Mouse (Mus musculus) ES-Bruce4 (cell line): ENCODE results near the gene Cacng6.

ENCODE experiments used
- CTCF ChIP-seq: IDR thresholded peaks from one replicate; pipeline ENCODE4 v1.8.1; 2011; ENCODE audit warnings: low read depth, low read length
- EP300 ChIP-seq: IDR thresholded peaks from 2 replicates; pipeline ENCODE4 v1.6.1; 2011; ENCODE audit warnings: low read depth, low read length; ENCODE audit not compliant: insufficient read depth
- POLR2A ChIP-seq: IDR thresholded peaks from one replicate; pipeline ENCODE4 v1.8.1; 2011; ENCODE audit warnings: low read length; ENCODE audit not compliant: insufficient read depth

DNA sequence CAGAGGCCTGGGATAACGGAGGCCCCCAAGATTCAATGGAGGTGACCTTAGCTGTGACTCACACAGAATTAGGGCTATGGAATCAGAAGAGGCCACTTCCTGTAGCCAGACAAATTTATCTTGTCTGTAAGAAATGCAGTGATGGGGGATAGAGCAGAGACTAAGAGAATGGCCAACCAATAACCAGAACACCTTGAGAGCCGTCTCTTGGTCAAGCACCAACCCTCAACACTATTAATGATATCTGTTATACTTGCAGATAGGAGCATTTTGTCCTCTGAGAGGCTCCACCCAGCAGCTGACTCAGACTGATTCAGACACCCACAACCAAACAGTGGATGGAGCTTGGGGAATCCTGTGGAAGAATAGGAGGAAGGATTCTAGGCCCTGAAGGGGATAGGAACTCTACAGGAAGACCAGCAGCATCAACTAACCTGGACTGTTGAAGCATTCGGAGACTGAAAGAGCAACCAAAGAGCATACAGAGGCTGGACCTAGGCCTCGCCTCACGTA lies 39.1 kb upstream of the Cacng6 start:
- TF ChIP-seq POLR2A = no peak
- TF ChIP-seq CTCF = no peak
- TF ChIP-seq EP300 = no peak
